Comparison of ENCODE assay signal across 8 mouse cellular contexts in genomic region chr4:155802741-155803339, GRCm38 (mm10). TPM values are rescaled to one million over a fixed set of nuclear protein-coding genes. Genes with fewer than 3 reads are reported as not detected.
DNase-seq lines count a peak whose midpoint lies in the region; ATAC-seq and TF ChIP-seq lines count a peak whose summit lies in the region.

TSS of gene Mrpl20 (plus strand) at chr4:155802878.

- no peaks in the 10 kb centered on the region for H3K9me3 ChIP-seq in intestine, postnatal 0 days (ENCODE audit: control insufficient read depth)

- WGBS in intestine, postnatal 0 days = 5% methylated on average over 12 of the region's 12 CpGs

- peak; percentile 53 for ATAC-seq in common myeloid progenitor, adult 5-6 weeks (replicated peaks; ENCODE audit: low read depth, poor library complexity, severe bottlenecking)
- ATAC-seq in intestine, postnatal 0 days = no peak; the same call in 1 of the 2 replicates
- ATAC-seq in megakaryocyte-erythroid progenitor cell, adult 5-6 weeks (replicated peaks; ENCODE audit: low FRiP score, low TSS enrichment, poor library complexity, severe bottlenecking) = peak; percentile 67

- H3K4me2 ChIP-seq in intestine, postnatal 0 days (replicated peaks; ENCODE audit: low read depth) = peak within 1 kb of the TSS; percentile 69

- peak within 1 kb of the TSS; percentile 82 for H3K4me3 ChIP-seq in intestine, postnatal 0 days (ENCODE audit: low read depth, low read length)

- peak; percentile 58 for TF ChIP-seq CTCF in intestine, postnatal 0 days (IDR thresholded peaks at IDR 0.05; ENCODE audit: low read depth)

- H3K4me1 ChIP-seq in intestine, postnatal 0 days (replicated peaks; ENCODE audit: control insufficient read depth, insufficient read depth, low read length) = peaks cover 10% of the 10 kb centered on the region; the same call in 1 of the 2 replicates

- H3K27ac ChIP-seq in intestine, postnatal 0 days (ENCODE audit: low read depth, low read length) = peak within 1 kb of the TSS; percentile 79

- H3K27me3 ChIP-seq in intestine, postnatal 0 days (replicated peaks; ENCODE audit: control insufficient read depth, insufficient read depth, low read length) = no peaks in the 10 kb centered on the region

- DNase-seq in thymus, postnatal 14 days = peak; percentile 22
- no peak for DNase-seq in thymus, adult 18-20 months
- no peak for DNase-seq in gonadal fat pad, adult 2 months (ENCODE audit: low read depth)
- DNase-seq in right cerebral cortex, adult 18-20 months = no peak
- no peak for DNase-seq in cerebellum, postnatal 4 days (ENCODE audit: low spot score in 2 of 2)

- peak within 1 kb of the TSS; percentile 76 for H3K9ac ChIP-seq in intestine, postnatal 0 days (ENCODE audit: low read depth, low read length)

- peaks cover 6% of the 10 kb centered on the region for H3K36me3 ChIP-seq in intestine, postnatal 0 days (ENCODE audit: control insufficient read depth, insufficient read depth)

RNA-seq across cellular contexts. Expression of gene Mrpl20, which starts in this region (rescaled TPM):
- total RNA-seq in common myeloid progenitor, adult 5-6 weeks (2017) = 55.4 and 70.3 TPM in 2 replicates
- 71.2 and 101 TPM in 2 replicates for polyA plus RNA-seq in gonadal fat pad, adult 2 months (2012; rRNA removed)
- 203 and 212 TPM in 2 replicates for polyA plus RNA-seq in intestine, postnatal 0 days (2015; fragmentation: Nextera tagmentation; extraction: Ambion mirVana)
- total RNA-seq in megakaryocyte-erythroid progenitor cell, adult 5-6 weeks (2014; fragmentation: Nextera tagmentation) = 189 and 239 TPM in 2 replicates
- 78.5 and 90.1 TPM in 2 replicates for total RNA-seq in megakaryocyte-erythroid progenitor cell, adult 5-6 weeks (2017)
